ENCODE assay signal across 21 mouse cellular contexts in genomic region chr16:17813173-17813572, GRCm38 (mm10). TPM values are rescaled to one million over a fixed set of nuclear protein-coding genes. Genes with fewer than 3 reads are reported as not detected.
"Had no signal": no experiment of that assay in that cellular context is flagged by ENCODE, and none has a peak within 500 bp of the region (broad histone marks: within the 10 kb centered on the region; RNA-seq: fewer than 3 reads in every experiment).

No protein-coding gene starts in this region.

- H3K27me3 ChIP-seq: limb, embryonic 15.5 days had no signal

- H3K36me3 ChIP-seq: liver, embryonic 12.5 days; midbrain, embryonic 15.5 days had no signal

- ATAC-seq: liver, embryonic 12.5 days; midbrain, embryonic 15.5 days had no signal

- H3K4me2 ChIP-seq: limb, embryonic 15.5 days; liver, embryonic 12.5 days; lung, embryonic 15.5 days; midbrain, embryonic 11.5 days; midbrain, embryonic 15.5 days had no signal

- H3K27ac ChIP-seq: kidney, postnatal 0 days; limb, embryonic 15.5 days; liver, embryonic 12.5 days; lung, embryonic 15.5 days; macrophage; midbrain, embryonic 15.5 days had no signal

- H3K4me3 ChIP-seq: limb, embryonic 15.5 days; liver, embryonic 12.5 days; lung, embryonic 15.5 days; megakaryocyte, embryonic 14.5 days; midbrain, embryonic 15.5 days had no signal

- DNase-seq: kidney, adult 9 months; kidney, postnatal 36 days; layer of hippocampus, adult 9-11 months; layer of hippocampus, postnatal 36 days; lung, postnatal 14 days; right cerebral cortex, adult 18-20 months; right cerebral cortex, postnatal 25 days; thymus, adult 2 months; thymus, postnatal 25 days had no signal

- H3K9me3 ChIP-seq: limb, embryonic 15.5 days; liver, embryonic 12.5 days; lung, embryonic 15.5 days; midbrain, embryonic 15.5 days had no signal

- H3K9ac ChIP-seq: limb, embryonic 15.5 days; liver, embryonic 12.5 days; lung, embryonic 15.5 days; midbrain, embryonic 15.5 days had no signal

RNA-seq across cellular contexts. Expression of gene Scarf2, which starts 16.1 kb away (rescaled TPM):
- total RNA-seq: monocyte, adult 5-6 weeks had no signal

RNA-seq across cellular contexts. Expression of gene B830017H08Rik, which starts 19.7 kb away (rescaled TPM):
- total RNA-seq: monocyte, adult 5-6 weeks had no signal
- polyA plus RNA-seq: liver, embryonic 12.5 days; liver, embryonic 16.5 days; lung, embryonic 15.5 days; macrophage; stomach, embryonic 14.5 days; thymus, adult 2 months; urinary bladder, adult 2 months had no signal
